In the genomic region with DNA sequence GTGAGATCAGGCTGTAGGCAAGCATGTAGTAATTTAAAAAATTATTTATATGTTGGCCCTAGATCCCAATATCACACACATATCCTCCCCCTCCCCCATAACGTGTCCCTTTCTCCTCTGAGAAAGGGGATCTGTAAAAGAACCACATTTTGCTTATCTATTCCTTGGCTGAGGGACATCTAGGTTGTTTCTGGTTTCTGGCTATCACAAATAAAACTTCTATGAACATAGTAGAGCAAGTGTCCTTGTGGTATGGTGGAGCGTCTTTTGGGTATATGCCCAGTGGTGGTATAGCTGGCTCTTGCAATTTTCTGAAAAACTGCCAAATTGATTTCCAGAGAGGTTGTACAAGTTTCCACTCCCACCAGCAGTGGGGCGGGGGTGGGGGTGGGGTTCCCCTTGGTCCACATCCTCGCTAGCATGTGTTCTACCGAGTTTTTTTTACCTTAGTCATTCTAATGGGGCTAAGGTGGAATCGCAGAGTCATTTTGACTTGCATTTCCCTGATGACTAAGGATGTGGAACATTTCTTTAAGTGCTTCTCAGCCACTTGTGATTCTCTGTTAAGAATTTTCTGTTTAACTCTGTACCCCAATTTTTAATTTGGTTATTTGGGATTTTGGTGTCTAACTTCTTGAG, we compare ENCODE assay signal across 1 mouse cellular context.
TF ChIP-seq lines count a peak whose summit lies in the region.

No protein-coding gene starts in this region.

TF ChIP-seq in ES-E14, 5 proteins besides CTCF, POLR2A, EP300 and RAD21:
- TF ChIP-seq MAFK (IDR thresholded peaks at IDR 0.05; ENCODE audit: insufficient read depth, low read depth, low read length), result 0 out of 2 replicates have a peak, but pooled peaks have one; percentile 28
- TF ChIP-seq ZNF384 (IDR thresholded peaks at IDR 0.05; ENCODE audit: low read depth, low read length), result no peak
TF ChIP-seq in ES-E14: peak in this region for 1.
